Mouse (Mus musculus): ENCODE results near the gene Cbx7. TPM values are rescaled to one million over a fixed set of nuclear protein-coding genes. Genes with fewer than 3 reads are reported as not detected.
"Not testable (repeated sequence)": the region's sequence is repeated elsewhere in the genome, so short reads cannot be mapped to it uniquely, and the experiment has no call there.

Cbx7 gene
- polyA plus RNA-seq, 1 experiment = 32.8 TPM

GRCm38 (mm10) chr15:79940932-79941331 is 30.0 kb downstream of the Cbx7 start:
- TF ChIP-seq POLR2A (IDR thresholded peaks at IDR 0.05; ENCODE audit: low read depth, low read length) = no peak
- peak; percentile 87; the same call in 1 of the 2 replicates for TF ChIP-seq CTCF (IDR thresholded peaks at IDR 0.05; ENCODE audit: extremely low read depth, insufficient read length, insufficient replicate concordance, low read depth, low read length)
- H3K27ac ChIP-seq (ENCODE audit: insufficient read depth, low read depth, low read length) = no peak overlapping the region
- 19% methylated on average over 8 of the region's 8 CpGs for WGBS
- peaks cover under 1% of the 10 kb centered on the region; the same call in 1 of the 2 replicates for H3K27me3 ChIP-seq (ENCODE audit: control insufficient read depth, insufficient read depth, low read length)
- H3K4me1 ChIP-seq (ENCODE audit: control insufficient read depth, insufficient read depth, insufficient read length, low read length) = no peaks in the 10 kb centered on the region
- H3K36me3 ChIP-seq (ENCODE audit: control insufficient read depth, insufficient read depth, low read length) = no peaks in the 10 kb centered on the region
- no peak overlapping the region for H3K4me3 ChIP-seq (ENCODE audit: low read depth, low read length)

DNA sequence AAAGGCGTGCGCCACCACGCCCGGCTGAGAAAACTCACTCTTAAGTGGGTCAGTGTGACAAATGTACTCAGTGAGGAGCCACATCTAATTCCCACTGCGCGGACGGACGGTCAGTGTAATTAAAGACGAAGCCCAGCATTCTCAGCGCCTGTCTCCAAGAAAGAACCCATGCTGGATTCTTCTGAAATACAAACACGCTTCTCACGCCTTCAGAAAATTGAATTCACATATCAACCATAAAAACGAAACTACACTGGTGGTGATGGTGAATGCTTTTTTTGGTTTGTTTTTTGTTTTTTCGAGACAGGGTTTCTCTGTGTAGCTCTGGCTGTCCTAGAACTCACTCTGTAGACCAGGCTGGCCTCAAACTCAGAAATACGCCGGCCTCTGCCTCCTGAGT is 31.0 kb downstream of the Cbx7 start:
- H3K4me3 ChIP-seq (ENCODE audit: low read depth, low read length) = no peak overlapping the region
- peaks cover 5% of the 10 kb centered on the region; the same call in 1 of the 2 replicates for H3K27me3 ChIP-seq (ENCODE audit: control insufficient read depth, insufficient read depth, low read length)
- no peaks in the 10 kb centered on the region for H3K36me3 ChIP-seq (ENCODE audit: control insufficient read depth, insufficient read depth, low read length)
- 83% methylated on average over 16 of the region's 16 CpGs for WGBS
- TF ChIP-seq POLR2A (IDR thresholded peaks at IDR 0.05; ENCODE audit: low read depth, low read length) = no peak
- no peak for TF ChIP-seq CTCF (IDR thresholded peaks at IDR 0.05; ENCODE audit: extremely low read depth, insufficient read length, insufficient replicate concordance, low read depth, low read length)
- H3K4me1 ChIP-seq (ENCODE audit: control insufficient read depth, insufficient read depth, insufficient read length, low read length) = no peaks in the 10 kb centered on the region
- no peak overlapping the region for H3K27ac ChIP-seq (ENCODE audit: insufficient read depth, low read depth, low read length)

DNA sequence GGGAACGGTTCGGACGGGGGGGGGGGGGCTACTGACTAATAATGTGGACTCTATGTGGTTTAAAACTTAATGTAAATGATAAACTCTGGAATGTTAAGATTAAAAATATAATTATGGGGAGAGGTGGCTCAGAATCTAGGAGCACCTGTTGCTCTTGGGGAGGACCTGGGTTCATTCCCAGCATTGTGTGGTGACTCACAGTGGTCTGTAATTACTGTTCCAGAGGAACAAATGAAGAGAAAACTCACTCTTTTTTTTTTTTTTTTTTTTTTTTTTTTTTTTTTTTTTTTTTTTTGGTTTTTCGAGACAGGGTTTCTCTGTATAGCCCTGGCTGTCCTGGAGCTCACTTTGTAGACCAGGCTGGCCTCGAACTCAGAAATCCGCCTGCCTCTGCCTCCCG is 31.4 kb downstream of the Cbx7 start:
- not testable (repeated sequence) for H3K36me3 ChIP-seq (ENCODE audit: control insufficient read depth, insufficient read depth, low read length); H3K4me3 ChIP-seq (ENCODE audit: low read depth, low read length); H3K4me1 ChIP-seq (ENCODE audit: control insufficient read depth, insufficient read depth, insufficient read length, low read length); H3K27ac ChIP-seq (ENCODE audit: insufficient read depth, low read depth, low read length); H3K27me3 ChIP-seq (ENCODE audit: control insufficient read depth, insufficient read depth, low read length)
- 76% methylated on average over 6 of the region's 7 CpGs for WGBS

DNA sequence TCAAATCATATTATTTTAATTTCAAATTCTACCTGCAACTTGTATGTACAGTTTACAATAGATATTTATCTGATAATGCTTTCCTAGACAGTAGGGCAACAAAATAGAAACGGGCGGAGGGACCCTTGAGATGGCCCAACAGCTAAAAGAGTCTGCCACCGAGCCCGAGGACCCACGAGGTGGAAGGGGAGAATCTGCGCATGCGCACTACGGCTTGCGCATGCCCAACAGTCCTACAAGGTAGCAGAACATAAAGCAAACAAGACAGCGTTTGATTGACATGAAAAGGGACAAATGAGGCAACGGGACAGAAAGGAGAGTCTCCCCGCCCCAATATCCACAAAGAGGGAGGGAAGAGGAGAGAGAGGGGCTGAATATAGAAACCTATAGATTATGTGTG is 31.9 kb downstream of the Cbx7 start:
- Histone ChIP-seq H3K27me3 (ENCODE audit: control insufficient read depth, insufficient read depth, low read length) (peaks cover 8% of the 10 kb centered on the region; the same call in 1 of the 2 replicates), H3K4me1 (ENCODE audit: control insufficient read depth, insufficient read depth, insufficient read length, low read length) (no peaks in the 10 kb centered on the region), H3K36me3 (ENCODE audit: control insufficient read depth, insufficient read depth, low read length) (no peaks in the 10 kb centered on the region), H3K27ac (ENCODE audit: insufficient read depth, low read depth, low read length) (no peak overlapping the region), H3K4me3 (ENCODE audit: low read depth, low read length) (no peak overlapping the region)
- WGBS = 82% methylated on average over 12 of the region's 12 CpGs
- TF ChIP-seq CTCF (IDR thresholded peaks at IDR 0.05; ENCODE audit: extremely low read depth, insufficient read length, insufficient replicate concordance, low read depth, low read length) (no peak), POLR2A (IDR thresholded peaks at IDR 0.05; ENCODE audit: low read depth, low read length) (no peak)

DNA sequence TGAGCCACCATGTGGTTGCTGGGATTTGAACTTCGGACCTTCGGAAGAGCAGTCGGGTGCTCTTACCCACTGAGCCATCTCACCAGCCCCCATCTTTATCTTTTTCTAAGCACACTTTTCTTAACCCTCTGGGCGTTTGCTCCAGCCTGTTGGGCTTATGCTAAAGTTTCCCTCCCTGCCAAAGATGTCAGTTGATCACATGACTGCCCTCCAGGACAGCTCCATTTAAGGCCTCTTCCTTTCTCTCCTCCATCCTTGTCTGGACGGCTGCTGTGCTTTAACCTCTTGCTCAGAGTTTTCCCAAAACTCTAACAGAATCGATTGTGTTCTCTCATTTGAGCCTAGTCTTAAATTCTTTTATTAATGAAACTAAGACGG is 34.6 kb downstream of the Cbx7 start:
- no peaks in the 10 kb centered on the region for H3K36me3 ChIP-seq (ENCODE audit: control insufficient read depth, insufficient read depth, low read length)
- H3K27ac ChIP-seq (ENCODE audit: insufficient read depth, low read depth, low read length) = no peak overlapping the region
- no peak overlapping the region for H3K4me3 ChIP-seq (ENCODE audit: low read depth, low read length)
- 69% methylated on average over 7 of the region's 7 CpGs for WGBS
- H3K4me1 ChIP-seq (ENCODE audit: control insufficient read depth, insufficient read depth, insufficient read length, low read length) = peaks cover 11% of the 10 kb centered on the region; the same call in 1 of the 2 replicates
- TF ChIP-seq CTCF (IDR thresholded peaks at IDR 0.05; ENCODE audit: extremely low read depth, insufficient read length, insufficient replicate concordance, low read depth, low read length) (no peak), POLR2A (IDR thresholded peaks at IDR 0.05; ENCODE audit: low read depth, low read length) (no peak)
- peaks cover 14% of the 10 kb centered on the region for H3K27me3 ChIP-seq (ENCODE audit: control insufficient read depth, insufficient read depth, low read length)

- Histone ChIP-seq H3K27ac (ENCODE audit: insufficient read depth, low read depth, low read length) (no peak overlapping the region), H3K4me3 (ENCODE audit: low read depth, low read length) (no peak overlapping the region), H3K36me3 (ENCODE audit: control insufficient read depth, insufficient read depth, low read length) (no peaks in the 10 kb centered on the region), H3K4me1 (ENCODE audit: control insufficient read depth, insufficient read depth, insufficient read length, low read length) (peaks cover 14% of the 10 kb centered on the region; the same call in 1 of the 2 replicates), H3K27me3 (ENCODE audit: control insufficient read depth, insufficient read depth, low read length) (peaks cover 14% of the 10 kb centered on the region)
- no peak for TF ChIP-seq POLR2A (IDR thresholded peaks at IDR 0.05; ENCODE audit: low read depth, low read length)
- TF ChIP-seq CTCF (IDR thresholded peaks at IDR 0.05; ENCODE audit: extremely low read depth, insufficient read length, insufficient replicate concordance, low read depth, low read length) = no peak
- WGBS = 56% methylated on average over 9 of the region's 9 CpGs
These were observed 35.1 kb downstream of the Cbx7 start for GRCm38 (mm10) chr15:79935654-79936373.

- H3K27me3 ChIP-seq (ENCODE audit: control insufficient read depth, insufficient read depth, low read length) = peaks cover 14% of the 10 kb centered on the region
- TF ChIP-seq POLR2A (IDR thresholded peaks at IDR 0.05; ENCODE audit: low read depth, low read length) (no peak), CTCF (IDR thresholded peaks at IDR 0.05; ENCODE audit: extremely low read depth, insufficient read length, insufficient replicate concordance, low read depth, low read length) (no peak)
- no peaks in the 10 kb centered on the region for H3K36me3 ChIP-seq (ENCODE audit: control insufficient read depth, insufficient read depth, low read length)
- WGBS = 31% methylated on average over 10 of the region's 10 CpGs
- H3K4me1 ChIP-seq (ENCODE audit: control insufficient read depth, insufficient read depth, insufficient read length, low read length) = peaks cover 14% of the 10 kb centered on the region; the same call in 1 of the 2 replicates
- no peak overlapping the region for H3K27ac ChIP-seq (ENCODE audit: insufficient read depth, low read depth, low read length)
- no peak overlapping the region for H3K4me3 ChIP-seq (ENCODE audit: low read depth, low read length)
These were observed 36.1 kb downstream of the Cbx7 start for GRCm38 (mm10) chr15:79934776-79935175.

Data from small intestine, adult 2 months (tissue).